Mouse (Mus musculus) heart, adult 2 months (tissue): ENCODE measurements around the gene Wfdc13.

ENCODE experiments used
- CTCF ChIP-seq: fragments of 200-600 bp; IDR thresholded peaks from 2 replicates; pipeline ENCODE4 v1.8.1; 2022; ENCODE audit warnings: antibody characterized with exemption, mild to moderate bottlenecking, moderate library complexity
- EP300 ChIP-seq: fragments of 200-500 bp; IDR thresholded peaks from 2 replicates; pipeline ENCODE4 v1.6.1; 2011; ENCODE audit warnings: low read depth, low read length, control low read depth; ENCODE audit not compliant: insufficient read depth
- POLR2A ChIP-seq: fragments of 200-500 bp; IDR thresholded peaks from 2 replicates; pipeline ENCODE4 v1.6.1; 2011; ENCODE audit warnings: mild to moderate bottlenecking, low read depth, low read length, control low read depth; ENCODE audit not compliant: insufficient read depth

- TF ChIP-seq CTCF (no peak), EP300 (no peak), POLR2A (no peak)
Observed at GRCm38 (mm10) chr2:164705991-164706390, 21.1 kb downstream of the Wfdc13 start.
